Mouse (Mus musculus) intestine, embryonic 14.5 days (tissue): Measurements from ENCODE around the gene Pglyrp3. TPM values are rescaled to one million over a fixed set of nuclear protein-coding genes. Genes with fewer than 3 reads are reported as not detected.
"Not testable (repeated sequence)": the region's sequence is repeated elsewhere in the genome, so short reads cannot be mapped to it uniquely, and the experiment has no call there.

Experiments used
- ATAC-seq: fragments of 200-750 bp; cut with Nextera tagmentation; replicated peaks from 2 replicates; pipeline ENCODE4 v1.8.0; 2017; ENCODE audit warnings: low read depth, moderate number of reproducible peaks, moderate TSS enrichment, moderate library complexity; ENCODE audit not compliant: low FRiP score, low TSS enrichment
- DNase-seq: peaks from one replicate; pipeline ENCODE4 v3.0.0-alpha.2; 2018; ENCODE audit warnings: low spot score
- H3K27ac ChIP-seq: fragments of 300-500 bp; sonication (generic); 2 replicates; pipeline ENCODE4 v1.5.1; 2014; ENCODE audit warnings: low read depth, mild to moderate bottlenecking, control low read depth
- H3K27me3 ChIP-seq: fragments of 300-500 bp; sonication (generic); replicated peaks from 2 replicates; pipeline ENCODE4 v1.6.1; 2014; ENCODE audit warnings: low read length, control low read depth; ENCODE audit not compliant: control insufficient read depth, insufficient read depth
- H3K36me3 ChIP-seq: fragments of 300-500 bp; sonication (generic); 2 replicates; pipeline ENCODE4 v1.6.1; 2014; ENCODE audit warnings: low read length, control low read depth; ENCODE audit not compliant: control insufficient read depth, insufficient read depth
- H3K4me1 ChIP-seq: fragments of 300-500 bp; sonication (generic); replicated peaks from 2 replicates; pipeline ENCODE4 v1.6.1; 2014; ENCODE audit warnings: low read length, control low read depth, mixed read lengths; ENCODE audit not compliant: control insufficient read depth, insufficient read depth
- H3K4me2 ChIP-seq: fragments of 300-500 bp; sonication (generic); 2 replicates; pipeline ENCODE4 v1.6.1; 2014; ENCODE audit warnings: low read length
- H3K4me3 ChIP-seq: fragments of 300-500 bp; sonication (generic); 2 replicates; pipeline ENCODE4 v1.5.1; 2014; ENCODE audit warnings: low read depth, low read length, control low read depth, mixed read lengths
- H3K9ac ChIP-seq: fragments of 300-500 bp; sonication (generic); 2 replicates; pipeline ENCODE4 v1.6.1; 2014; ENCODE audit warnings: mild to moderate bottlenecking, low read length
- H3K9me3 ChIP-seq: fragments of 300-500 bp; sonication (generic); 2 replicates; pipeline ENCODE4 v1.6.1; 2016; ENCODE audit warnings: low read length, control low read depth; ENCODE audit not compliant: control insufficient read depth
- WGBS: fragments of 180-500 bp; shearing (Covaris S2); extraction: QIAGEN DNeasy Blood & Tissue Kit; methylation state at CpG from one replicate; pipeline ENCODE4 v1.1.7; 2014; 5-methylcytosine and 5-hydroxymethylcytosine counted together
- polyA plus RNA-seq: library from polyadenylated mRNA; unstranded; fragments of >200 nt; fragmentation: Nextera tagmentation; extraction: Ambion mirVana; gene quantifications from 2 replicates; pipeline ENCODE4 v1.2.1, GENCODE M21; 2014

Pglyrp3 gene
- not detected in 2 replicates for polyA plus RNA-seq

DNA sequence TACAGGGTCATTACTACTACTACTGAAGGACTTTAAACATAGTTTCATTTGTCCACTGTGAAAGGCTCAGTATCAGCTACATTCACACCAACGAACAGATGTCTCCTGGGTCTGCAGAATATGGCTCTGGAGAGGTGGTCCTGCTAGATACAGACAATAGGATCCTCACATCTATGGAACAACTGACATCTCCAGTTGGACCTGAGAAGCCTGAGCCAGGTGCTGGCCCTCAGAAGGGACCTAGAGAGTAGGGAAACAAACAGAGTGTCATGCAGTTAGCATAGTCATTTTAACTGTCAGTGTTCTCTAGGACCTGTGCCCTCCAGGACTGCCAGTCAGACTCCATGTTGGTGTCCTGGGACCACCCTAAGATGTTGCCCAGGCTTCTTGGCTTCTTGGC, at the start of gene Pglyrp3:
Gene Pglyrp3 (plus strand): TSS at position 301 of the 400 bp plus-strand sequence.
- ATAC-seq: no peak

DNA sequence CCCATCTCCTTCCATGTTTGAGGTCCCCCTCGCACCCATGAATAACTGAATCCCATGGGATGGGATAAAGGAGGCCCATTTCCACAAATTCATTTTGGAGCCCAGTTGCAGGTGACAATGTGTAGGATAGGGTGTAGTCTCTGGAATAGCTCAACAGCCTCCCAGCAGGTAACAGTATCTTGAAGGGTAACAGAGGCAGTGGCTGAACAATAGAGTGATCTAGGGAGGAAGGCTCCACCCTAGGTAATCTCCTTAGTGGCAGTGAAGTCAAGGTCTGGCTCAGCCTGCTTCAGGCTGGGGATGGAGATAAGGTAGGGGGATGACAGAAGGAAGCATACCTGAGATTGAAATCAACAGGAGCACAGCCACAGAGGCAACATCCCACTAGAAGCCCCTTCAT, 3.4 kb upstream of the Pglyrp3 start:
- H3K4me3 ChIP-seq: no peak overlapping the region
- no peak overlapping the region for H3K27ac ChIP-seq
- H3K4me2 ChIP-seq: no peak overlapping the region
- no peak for DNase-seq
- no peaks in the 10 kb centered on the region for H3K27me3 ChIP-seq
- ATAC-seq: no peak
- no peaks in the 10 kb centered on the region for H3K36me3 ChIP-seq
- H3K9me3 ChIP-seq: no peaks in the 10 kb centered on the region
- H3K4me1 ChIP-seq: no peaks in the 10 kb centered on the region
- WGBS: 83% methylated on average over 1 of the region's 1 CpGs
- H3K9ac ChIP-seq: no peak overlapping the region

More for the DNA sequence above, at the start of gene Pglyrp3:
- Histone ChIP-seq H3K4me1 (no peaks in the 10 kb centered on the region), H3K36me3 (no peaks in the 10 kb centered on the region), H3K9me3 (no peaks in the 10 kb centered on the region), H3K9ac (no peak within 1 kb of the TSS), H3K4me2 (no peak within 1 kb of the TSS), H3K27ac (no peak within 1 kb of the TSS), H3K4me3 (no peak within 1 kb of the TSS), H3K27me3 (no peaks in the 10 kb centered on the region)
- DNase-seq: no peak
- WGBS: 69% methylated on average over 1 of the region's 1 CpGs

DNA sequence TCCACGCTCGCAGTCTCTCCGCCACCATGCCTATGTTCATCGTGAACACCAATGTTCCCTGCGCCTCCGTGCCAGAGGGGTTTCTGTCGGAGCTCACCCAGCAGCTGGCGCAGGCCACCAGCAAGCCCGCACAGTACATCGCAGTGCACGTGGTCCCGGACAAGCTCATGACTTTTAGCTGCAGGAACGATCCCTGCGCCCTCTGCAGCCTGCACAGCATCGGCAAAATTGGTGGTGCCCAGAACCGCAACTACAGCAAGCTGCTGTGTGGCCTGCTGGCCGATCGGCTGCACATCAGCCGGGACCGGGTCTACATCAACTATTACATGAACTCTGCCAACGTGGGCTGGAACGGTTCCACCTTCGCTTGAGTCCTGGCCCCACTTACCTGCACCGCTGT, 10.2 kb downstream of the Pglyrp3 start:
- not testable (repeated sequence) for H3K9me3 ChIP-seq, H3K4me1 ChIP-seq, H3K4me2 ChIP-seq, H3K4me3 ChIP-seq, DNase-seq, H3K9ac ChIP-seq, ATAC-seq, H3K36me3 ChIP-seq, H3K27ac ChIP-seq, H3K27me3 ChIP-seq
- WGBS: 61% methylated on average over 24 of the region's 24 CpGs

DNA sequence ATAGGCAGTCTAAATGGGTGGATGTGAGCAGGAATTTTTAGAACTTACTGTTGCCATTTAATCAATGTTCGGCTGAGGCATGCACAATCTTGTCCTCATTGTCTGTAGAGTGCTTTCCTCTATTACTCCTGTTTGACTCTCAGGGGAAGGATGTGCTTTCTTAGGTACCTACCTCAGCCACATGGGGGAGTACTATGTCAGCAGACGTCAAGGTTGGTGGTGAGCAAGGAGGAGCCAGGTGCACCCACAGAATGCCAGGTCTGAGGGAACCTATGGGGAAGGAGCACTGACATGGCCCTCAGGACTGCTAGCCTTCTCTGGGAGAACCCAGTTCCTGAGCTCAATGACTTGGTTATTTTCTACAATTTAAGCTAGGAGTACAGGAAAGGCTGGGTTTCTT, 18.8 kb downstream of the Pglyrp3 start:
- Histone ChIP-seq H3K36me3 (no peaks in the 10 kb centered on the region), H3K4me3 (no peak overlapping the region), H3K4me1 (no peaks in the 10 kb centered on the region), H3K9me3 (no peaks in the 10 kb centered on the region), H3K27ac (no peak overlapping the region), H3K9ac (no peak overlapping the region), H3K27me3 (no peaks in the 10 kb centered on the region), H3K4me2 (no peak overlapping the region)
- DNase-seq (no peak), ATAC-seq (no peak)
- WGBS: 38% methylated on average over 2 of the region's 2 CpGs

DNA sequence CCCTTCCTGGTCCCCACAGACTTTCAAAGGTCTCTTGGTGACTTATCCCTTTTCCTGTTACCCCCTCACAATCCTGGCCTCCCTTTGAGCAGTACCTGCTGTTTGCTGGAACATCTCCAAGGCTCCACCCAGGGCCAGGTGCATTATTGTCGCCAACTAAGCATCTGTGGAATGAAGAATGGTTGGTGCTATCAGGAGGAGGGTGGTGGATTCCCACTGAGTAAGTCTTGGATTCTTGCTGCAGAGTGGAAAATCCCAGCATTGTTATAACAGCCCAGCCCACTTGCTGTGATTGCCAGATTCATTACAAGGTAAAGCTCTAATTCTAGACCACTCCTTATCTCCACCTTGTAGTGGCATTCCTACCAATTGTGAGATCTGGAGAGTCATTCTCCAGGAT, 19.5 kb downstream of the Pglyrp3 start:
- no peak overlapping the region for H3K4me2 ChIP-seq
- no peaks in the 10 kb centered on the region for H3K9me3 ChIP-seq
- no peaks in the 10 kb centered on the region for H3K27me3 ChIP-seq
- H3K9ac ChIP-seq: no peak overlapping the region
- ATAC-seq (no peak), DNase-seq (no peak)
- no peak overlapping the region for H3K4me3 ChIP-seq
- no peak overlapping the region for H3K27ac ChIP-seq
- no peaks in the 10 kb centered on the region for H3K4me1 ChIP-seq
- WGBS: 57% methylated on average over 1 of the region's 1 CpGs
- no peaks in the 10 kb centered on the region for H3K36me3 ChIP-seq

DNA sequence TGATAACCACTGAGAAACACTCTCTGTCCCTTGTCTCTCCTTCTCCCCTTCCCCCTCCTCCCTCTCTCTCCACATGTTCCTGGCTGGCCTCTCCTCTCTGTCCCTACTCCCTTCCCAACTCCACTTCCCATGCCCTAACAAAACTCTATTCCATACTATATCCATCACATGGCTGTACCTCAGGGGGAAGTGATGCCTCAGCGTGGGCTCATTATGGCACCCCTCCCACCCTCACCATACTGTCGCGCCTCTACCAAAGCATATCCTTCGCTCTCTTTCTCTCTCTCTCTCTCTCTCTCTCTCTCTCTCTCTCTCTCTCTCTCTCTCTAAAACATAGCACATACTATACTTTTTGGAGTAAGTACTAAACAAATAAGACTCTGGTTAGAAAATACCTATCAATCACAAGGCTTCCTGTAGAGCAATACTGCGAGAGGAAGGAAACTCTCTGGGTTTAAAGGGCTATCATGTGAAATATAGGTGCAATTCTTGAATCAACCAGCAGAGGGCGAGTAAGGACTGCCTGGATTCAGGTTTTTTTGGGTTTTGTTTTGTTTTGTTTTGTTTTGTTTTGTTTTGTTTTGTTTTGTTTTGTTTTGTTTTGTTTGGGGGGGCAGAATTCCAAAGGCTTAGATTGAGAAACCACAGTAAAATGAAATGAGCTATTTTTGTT, 36.1 kb downstream of the Pglyrp3 start:
- Histone ChIP-seq H3K9ac (no peak overlapping the region), H3K4me3 (no peak overlapping the region), H3K4me2 (no peak overlapping the region), H3K36me3 (no peaks in the 10 kb centered on the region), H3K9me3 (no peaks in the 10 kb centered on the region), H3K27me3 (no peaks in the 10 kb centered on the region), H3K4me1 (no peaks in the 10 kb centered on the region), H3K27ac (no peak overlapping the region)
- 51% methylated on average over 6 of the region's 6 CpGs for WGBS
- ATAC-seq (no peak), DNase-seq (no peak)

DNA sequence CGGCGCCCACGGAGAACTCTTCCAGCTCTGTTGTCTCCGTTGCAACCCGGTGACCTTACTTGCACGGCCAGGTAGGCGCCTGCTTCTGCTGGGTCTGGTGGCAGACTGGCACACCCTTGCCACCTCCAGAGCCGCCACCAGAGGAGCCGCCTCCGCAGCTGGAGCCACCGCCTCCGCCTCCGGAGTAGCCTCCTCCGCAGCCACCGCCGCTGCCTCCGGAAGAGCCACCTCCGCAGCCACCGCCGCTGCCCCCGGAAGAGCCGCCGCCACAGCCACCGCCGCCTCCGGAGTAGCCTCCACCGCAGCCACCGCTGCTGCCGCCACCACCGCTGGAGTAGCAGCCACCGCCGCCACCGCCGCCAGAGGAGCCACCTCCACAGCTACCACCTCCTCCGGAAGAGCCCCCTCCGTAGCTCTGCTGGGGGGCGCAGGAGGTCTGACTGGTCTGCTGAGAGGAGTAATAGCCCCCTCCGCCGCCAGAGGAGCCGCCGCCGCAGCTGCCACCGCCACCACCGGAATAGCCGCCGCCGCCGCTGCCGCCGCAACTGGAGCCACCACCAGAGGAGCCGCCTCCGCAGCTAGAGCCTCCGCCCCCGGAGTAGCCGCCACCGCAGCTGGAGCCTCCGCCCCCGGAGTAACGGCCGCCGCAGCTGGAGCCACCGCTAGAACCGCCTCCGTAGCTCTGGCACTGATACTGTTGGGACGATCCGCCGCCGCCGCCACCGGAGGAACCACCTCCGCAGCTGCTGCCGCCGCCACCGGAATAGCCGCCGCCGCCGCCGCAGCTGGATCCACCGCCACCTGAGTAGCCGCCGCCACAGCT, 66.3 kb downstream of the Pglyrp3 start:
- ATAC-seq: peak; percentile 78
- Histone ChIP-seq H3K4me2 (peak overlapping the region; percentile 91), H3K4me3 (peak overlapping the region; percentile 57), H3K4me1 (no peaks in the 10 kb centered on the region), H3K27ac (no peak overlapping the region), H3K36me3 (no peaks in the 10 kb centered on the region), H3K9ac (peak overlapping the region; percentile 46), H3K9me3 (no peaks in the 10 kb centered on the region), H3K27me3 (peaks cover 42% of the 10 kb centered on the region)
- WGBS: 1% methylated on average over 76 of the region's 82 CpGs
- peak; percentile 82 for DNase-seq
